Mouse (Mus musculus): ENCODE measurements around the gene Avil. TPM values are rescaled to one million over a fixed set of nuclear protein-coding genes. Genes with fewer than 3 reads are reported as not detected.

Avil gene
- polyA plus RNA-seq, 1 experiment = not detected

DNA sequence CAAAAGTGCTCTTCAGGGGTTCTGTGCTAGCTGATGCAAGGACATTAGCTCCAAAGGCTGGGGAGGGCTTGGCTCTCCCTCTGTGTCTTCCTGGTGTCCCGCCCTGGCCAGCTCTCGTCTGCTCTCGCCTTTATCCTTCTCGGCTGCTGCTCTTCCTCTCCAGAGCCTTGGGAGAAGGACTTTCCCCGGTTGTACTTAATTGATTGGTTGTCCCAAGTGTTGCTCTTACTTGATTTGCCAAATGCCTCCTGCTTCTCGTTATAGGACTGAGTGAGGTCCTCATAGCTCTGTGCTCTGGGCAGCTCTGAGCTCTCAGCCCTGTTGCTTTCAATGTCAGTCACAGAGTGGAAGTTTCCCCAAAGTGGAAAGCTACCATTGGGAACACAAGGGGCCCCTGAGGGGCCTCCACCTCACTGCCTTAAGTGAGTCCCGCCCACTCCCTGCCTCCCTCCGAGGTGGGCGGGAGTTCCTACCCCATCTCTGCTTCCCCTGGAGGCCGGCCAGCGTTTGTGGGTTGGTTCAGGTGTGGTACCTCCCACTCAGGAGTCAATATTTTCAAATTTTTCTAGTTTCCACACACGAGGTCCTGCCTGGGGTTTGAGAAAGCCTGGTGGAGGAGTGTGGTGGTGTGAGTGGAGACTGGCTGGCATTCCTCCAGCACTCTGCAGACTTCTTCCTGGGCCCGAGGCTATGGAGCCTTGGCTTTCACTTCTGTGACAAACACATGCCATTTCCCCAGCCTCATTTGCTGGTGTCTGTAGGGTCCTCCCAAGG is 3.0 kb upstream of the Avil start:
- no peak overlapping the region for H3K27ac ChIP-seq (ENCODE audit: control insufficient read depth, insufficient read depth, low read depth, low read length, poor library complexity)
- TF ChIP-seq POLR2A (IDR thresholded peaks at IDR 0.05; ENCODE audit: borderline replicate concordance, control insufficient read depth, low read depth, low read length) (no peak), CTCF (IDR thresholded peaks at IDR 0.05; ENCODE audit: control insufficient read depth, insufficient read depth, low read length) (no peak)
- H3K4me1 ChIP-seq (ENCODE audit: control insufficient read depth, insufficient read depth, low read length) = no peaks in the 10 kb centered on the region
- WGBS = 53% methylated on average over 13 of the region's 13 CpGs
- no peak overlapping the region for H3K4me3 ChIP-seq (replicated peaks; ENCODE audit: control insufficient read depth, low read depth, low read length)

DNA sequence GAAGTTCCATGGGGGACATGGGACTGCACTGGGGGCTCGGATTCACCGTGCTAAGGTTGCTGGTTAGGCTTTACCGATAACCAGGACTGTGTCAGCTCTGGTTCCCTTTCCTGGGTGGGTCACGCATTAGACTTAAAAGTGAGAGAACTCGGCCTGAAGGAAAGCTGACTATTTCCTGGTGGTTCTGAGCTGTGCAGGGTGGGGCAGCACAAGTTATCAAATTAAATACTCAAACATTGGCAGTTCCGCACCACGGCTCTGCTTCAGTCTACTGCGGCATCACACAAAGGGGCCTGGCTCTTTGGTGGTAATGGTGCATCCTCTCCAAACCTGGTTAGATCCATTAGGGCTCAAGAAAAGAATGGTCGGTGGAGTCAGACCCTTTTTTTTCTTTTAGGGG is 788 bp downstream of the Avil start:
- H3K4me1 ChIP-seq (ENCODE audit: control insufficient read depth, insufficient read depth, low read length) = no peaks in the 10 kb centered on the region
- TF ChIP-seq POLR2A (IDR thresholded peaks at IDR 0.05; ENCODE audit: borderline replicate concordance, control insufficient read depth, low read depth, low read length) = no peak
- TF ChIP-seq CTCF (IDR thresholded peaks at IDR 0.05; ENCODE audit: control insufficient read depth, insufficient read depth, low read length) = no peak
- 63% methylated on average over 9 of the region's 9 CpGs for WGBS
- no peak overlapping the region for H3K4me3 ChIP-seq (replicated peaks; ENCODE audit: control insufficient read depth, low read depth, low read length)
- H3K27ac ChIP-seq (ENCODE audit: control insufficient read depth, insufficient read depth, low read depth, low read length, poor library complexity) = no peak overlapping the region

DNA sequence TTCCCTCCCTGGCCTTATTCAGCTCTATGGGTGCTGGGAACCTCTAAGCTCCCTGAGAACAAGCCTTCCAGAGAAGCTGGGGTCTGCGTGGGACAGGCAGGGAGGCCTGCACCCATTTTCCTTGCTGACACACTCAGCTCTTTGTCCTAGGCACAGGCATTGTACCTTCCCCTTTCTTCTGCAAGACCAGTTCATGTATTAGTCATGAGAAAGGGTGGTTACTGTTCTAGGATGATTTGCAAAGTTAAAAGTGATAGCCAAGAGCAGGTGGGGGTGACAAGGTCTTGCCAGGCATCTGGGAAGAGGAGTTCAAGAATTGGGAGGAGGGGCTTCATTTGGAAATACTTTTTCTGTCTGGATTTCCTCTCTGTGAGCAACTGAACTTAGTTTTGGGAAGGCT is 1.5 kb downstream of the Avil start:
- no peak for TF ChIP-seq POLR2A (IDR thresholded peaks at IDR 0.05; ENCODE audit: borderline replicate concordance, control insufficient read depth, low read depth, low read length)
- TF ChIP-seq CTCF (IDR thresholded peaks at IDR 0.05; ENCODE audit: control insufficient read depth, insufficient read depth, low read length) = no peak
- Histone ChIP-seq H3K4me1 (ENCODE audit: control insufficient read depth, insufficient read depth, low read length) (no peaks in the 10 kb centered on the region), H3K27ac (ENCODE audit: control insufficient read depth, insufficient read depth, low read depth, low read length, poor library complexity) (no peak overlapping the region), H3K4me3 (replicated peaks; ENCODE audit: control insufficient read depth, low read depth, low read length) (no peak overlapping the region)
- WGBS = 61% methylated on average over 1 of the region's 1 CpGs

DNA sequence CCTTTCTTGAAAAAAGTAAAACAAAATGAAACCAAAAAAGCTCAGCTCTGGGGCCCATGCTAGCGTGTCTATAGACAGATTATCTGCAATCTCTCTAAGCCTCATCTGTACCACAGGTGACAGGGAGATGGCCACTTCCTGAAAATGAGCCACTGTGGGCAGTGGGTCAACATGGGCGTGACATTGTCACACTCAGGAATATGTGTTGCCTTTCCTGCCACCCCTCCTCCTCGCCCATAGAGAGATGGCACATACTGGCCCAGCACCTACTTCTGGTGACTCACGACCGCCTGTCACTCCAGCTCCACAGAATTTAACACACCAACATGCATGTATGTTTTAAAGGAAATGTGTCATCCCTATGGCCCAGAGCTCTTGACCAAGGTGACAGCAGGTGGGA is 2.3 kb downstream of the Avil start:
- Histone ChIP-seq H3K27ac (ENCODE audit: control insufficient read depth, insufficient read depth, low read depth, low read length, poor library complexity) (no peak overlapping the region), H3K4me1 (ENCODE audit: control insufficient read depth, insufficient read depth, low read length) (no peaks in the 10 kb centered on the region), H3K4me3 (replicated peaks; ENCODE audit: control insufficient read depth, low read depth, low read length) (no peak overlapping the region)
- TF ChIP-seq POLR2A (IDR thresholded peaks at IDR 0.05; ENCODE audit: borderline replicate concordance, control insufficient read depth, low read depth, low read length) (no peak), CTCF (IDR thresholded peaks at IDR 0.05; ENCODE audit: control insufficient read depth, insufficient read depth, low read length) (no peak)
- WGBS = 56% methylated on average over 5 of the region's 5 CpGs

DNA sequence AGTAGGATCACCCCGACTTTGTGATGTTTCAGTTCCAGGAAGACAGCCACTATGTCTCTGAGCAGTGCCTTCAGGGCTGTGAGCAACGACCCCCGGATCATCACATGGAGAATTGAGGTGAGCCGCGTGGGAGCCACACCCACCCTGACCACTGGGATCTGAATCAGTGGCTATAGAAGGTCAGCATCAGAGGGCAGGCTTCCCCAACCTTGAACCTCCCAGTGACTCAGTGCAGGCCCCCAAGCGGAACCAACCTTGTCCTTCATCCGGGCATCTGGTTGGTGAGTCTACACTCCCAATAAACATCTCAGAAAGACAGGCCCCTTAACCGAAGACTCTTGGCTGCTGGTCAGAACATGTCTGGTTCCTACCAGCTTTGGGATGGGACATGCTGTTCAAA is 2.8 kb downstream of the Avil start:
- Histone ChIP-seq H3K27ac (ENCODE audit: control insufficient read depth, insufficient read depth, low read depth, low read length, poor library complexity) (no peak overlapping the region), H3K4me1 (ENCODE audit: control insufficient read depth, insufficient read depth, low read length) (no peaks in the 10 kb centered on the region), H3K4me3 (replicated peaks; ENCODE audit: control insufficient read depth, low read depth, low read length) (no peak overlapping the region)
- 83% methylated on average over 8 of the region's 8 CpGs for WGBS
- TF ChIP-seq CTCF (IDR thresholded peaks at IDR 0.05; ENCODE audit: control insufficient read depth, insufficient read depth, low read length) (no peak), POLR2A (IDR thresholded peaks at IDR 0.05; ENCODE audit: borderline replicate concordance, control insufficient read depth, low read depth, low read length) (no peak)

DNA sequence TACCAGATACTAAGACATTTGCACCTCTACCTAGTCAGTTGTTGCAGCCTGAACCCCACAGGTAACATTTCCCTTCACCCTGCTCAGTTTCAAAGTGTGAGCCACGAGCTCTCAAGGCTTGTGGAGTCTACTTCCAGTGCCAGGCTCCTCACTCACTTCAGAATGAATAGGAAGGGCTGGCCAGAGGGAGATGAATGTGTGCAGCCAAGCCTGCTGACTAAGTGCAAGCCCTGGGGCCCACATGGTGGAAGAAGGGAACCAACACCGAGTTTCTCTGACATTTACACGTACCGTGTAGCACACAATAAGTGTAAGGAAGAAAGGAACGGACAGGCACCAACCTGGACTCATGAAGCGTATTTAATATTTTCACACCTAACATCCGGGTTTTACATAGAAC is 3.3 kb downstream of the Avil start:
- Histone ChIP-seq H3K4me3 (replicated peaks; ENCODE audit: control insufficient read depth, low read depth, low read length) (no peak overlapping the region), H3K27ac (ENCODE audit: control insufficient read depth, insufficient read depth, low read depth, low read length, poor library complexity) (no peak overlapping the region), H3K4me1 (ENCODE audit: control insufficient read depth, insufficient read depth, low read length) (no peaks in the 10 kb centered on the region)
- TF ChIP-seq POLR2A (IDR thresholded peaks at IDR 0.05; ENCODE audit: borderline replicate concordance, control insufficient read depth, low read depth, low read length) = no peak
- 77% methylated on average over 7 of the region's 7 CpGs for WGBS

DNA sequence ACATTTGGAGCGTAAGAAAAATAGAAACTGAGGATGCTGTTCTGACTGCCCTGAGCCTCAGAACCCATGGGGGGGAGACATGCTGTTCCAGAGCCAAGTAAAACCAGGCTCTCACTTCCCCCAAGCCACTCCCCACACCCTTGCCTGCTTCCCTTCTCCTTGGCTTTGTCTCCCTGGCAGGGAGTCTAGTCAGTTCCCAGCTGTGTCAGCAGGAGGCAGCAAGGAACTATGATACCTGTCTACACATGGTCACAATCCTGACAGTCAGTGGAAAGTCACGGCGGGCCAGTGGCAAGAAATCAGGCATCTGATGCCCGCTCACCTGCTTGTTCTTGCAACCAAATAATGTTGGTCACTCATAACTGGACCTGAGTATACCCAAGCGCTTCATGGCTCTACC is 16.0 kb downstream of the Avil start:
- Histone ChIP-seq H3K27ac (ENCODE audit: control insufficient read depth, insufficient read depth, low read depth, low read length, poor library complexity) (no peak overlapping the region), H3K4me1 (ENCODE audit: control insufficient read depth, insufficient read depth, low read length) (no peaks in the 10 kb centered on the region), H3K4me3 (replicated peaks; ENCODE audit: control insufficient read depth, low read depth, low read length) (no peak overlapping the region)
- TF ChIP-seq CTCF (IDR thresholded peaks at IDR 0.05; ENCODE audit: control insufficient read depth, insufficient read depth, low read length) (no peak), POLR2A (IDR thresholded peaks at IDR 0.05; ENCODE audit: borderline replicate concordance, control insufficient read depth, low read depth, low read length) (no peak)
- 58% methylated on average over 5 of the region's 5 CpGs for WGBS

DNA sequence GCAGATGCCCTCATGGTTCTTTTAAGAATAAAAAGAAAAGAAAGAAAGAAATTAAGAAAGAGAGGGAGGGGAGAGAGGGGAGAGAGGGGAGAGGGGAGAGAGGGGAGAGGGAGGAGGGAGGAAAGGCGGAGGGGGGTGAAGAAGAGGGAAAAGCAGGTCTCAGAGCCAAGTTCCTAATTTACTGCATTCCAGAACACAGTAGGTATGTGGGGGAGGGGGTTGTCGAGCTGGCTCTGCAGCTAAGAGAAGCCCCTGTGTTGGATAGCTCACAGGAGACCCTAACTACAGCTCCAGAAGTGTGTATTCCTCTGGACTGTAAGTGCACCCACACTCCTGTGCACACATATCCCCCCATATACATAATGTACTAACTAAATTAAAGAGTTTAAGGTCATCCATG is 16.6 kb downstream of the Avil start:
- H3K27ac ChIP-seq (ENCODE audit: control insufficient read depth, insufficient read depth, low read depth, low read length, poor library complexity) = no peak overlapping the region
- no peak overlapping the region for H3K4me3 ChIP-seq (replicated peaks; ENCODE audit: control insufficient read depth, low read depth, low read length)
- TF ChIP-seq CTCF (IDR thresholded peaks at IDR 0.05; ENCODE audit: control insufficient read depth, insufficient read depth, low read length) (no peak), POLR2A (IDR thresholded peaks at IDR 0.05; ENCODE audit: borderline replicate concordance, control insufficient read depth, low read depth, low read length) (no peak)
- no peaks in the 10 kb centered on the region for H3K4me1 ChIP-seq (ENCODE audit: control insufficient read depth, insufficient read depth, low read length)
- 41% methylated on average over 2 of the region's 2 CpGs for WGBS

DNA sequence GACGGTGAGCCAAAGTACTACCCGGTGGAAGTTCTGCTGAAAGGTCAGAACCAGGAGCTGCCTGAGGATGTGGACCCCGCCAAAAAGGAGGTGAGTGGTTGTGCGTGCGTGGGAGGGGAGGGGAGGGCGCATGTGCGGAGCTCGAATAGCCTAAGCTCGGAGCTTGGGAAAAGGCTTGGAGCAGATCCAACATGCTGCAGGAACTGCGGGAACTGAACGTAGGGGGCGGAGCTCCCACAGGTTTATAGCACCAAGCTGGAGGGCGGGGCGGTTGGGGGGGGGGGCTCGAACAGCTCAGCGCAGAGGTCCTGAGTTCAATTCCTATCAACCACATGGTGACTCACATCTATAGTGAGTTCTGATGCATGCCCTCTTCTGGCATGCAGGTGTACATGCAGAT is 17.9 kb downstream of the Avil start:
- Histone ChIP-seq H3K27ac (ENCODE audit: control insufficient read depth, insufficient read depth, low read depth, low read length, poor library complexity) (no peak overlapping the region), H3K4me3 (replicated peaks; ENCODE audit: control insufficient read depth, low read depth, low read length) (no peak overlapping the region), H3K4me1 (ENCODE audit: control insufficient read depth, insufficient read depth, low read length) (no peaks in the 10 kb centered on the region)
- TF ChIP-seq CTCF (IDR thresholded peaks at IDR 0.05; ENCODE audit: control insufficient read depth, insufficient read depth, low read length) = no peak
- no peak for TF ChIP-seq POLR2A (IDR thresholded peaks at IDR 0.05; ENCODE audit: borderline replicate concordance, control insufficient read depth, low read depth, low read length)
- 83% methylated on average over 16 of the region's 16 CpGs for WGBS
